Mouse (Mus musculus) bone marrow macrophage, adult 2 months (primary cell): ENCODE measurements around the gene Nckap5.

Experiments
- CTCF ChIP-seq: IDR thresholded peaks from 2 replicates; pipeline ENCODE4 v1.5.1; 2012; ENCODE audit warnings: low read depth, mild to moderate bottlenecking, low read length, moderate library complexity
- POLR2A ChIP-seq: IDR thresholded peaks from 2 replicates; pipeline ENCODE4 v1.6.1; 2012; ENCODE audit warnings: mild to moderate bottlenecking, low read depth, low read length, borderline replicate concordance

DNA sequence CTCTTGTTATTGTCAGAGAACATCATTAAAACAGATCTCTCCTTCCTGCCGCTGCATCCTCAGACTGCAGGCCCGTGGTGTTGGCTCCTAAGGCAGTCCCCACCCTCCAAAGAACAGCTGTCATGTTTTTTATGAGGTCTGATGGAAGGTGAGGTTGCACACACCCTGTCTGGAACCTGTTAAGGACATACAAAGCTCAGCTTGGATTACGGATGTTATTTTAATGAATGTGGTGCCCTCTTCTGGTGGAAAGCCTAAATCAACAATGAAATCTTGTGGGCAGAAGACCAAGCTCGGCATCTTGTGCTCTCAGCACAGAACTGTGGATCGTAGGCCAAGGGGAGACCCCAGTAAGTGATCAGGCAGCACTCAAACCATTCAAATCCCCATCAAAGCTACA lies 399.0 kb downstream of the Nckap5 start:
- TF ChIP-seq POLR2A (no peak), CTCF (no peak)
